Comparison of ENCODE assay signal across 8 mouse cellular contexts in genomic region chr19:5988815-5989452, GRCm38 (mm10). TPM values are rescaled to one million over a fixed set of nuclear protein-coding genes. Genes with fewer than 3 reads are reported as not detected.
A peak's percentile ranks its signal among the peaks of the same experiment; 100 is the strongest.
DNase-seq lines count a peak whose midpoint lies in the region; ATAC-seq and TF ChIP-seq lines count a peak whose summit lies in the region.

No protein-coding gene starts in this region.

- peak; percentile 16 for DNase-seq in cerebellum, adult 9-11 months
- no peak for DNase-seq in cerebellum, adult 11-12 months
- peak; percentile 84 for DNase-seq in embryo, embryonic 9.5 days (ENCODE audit: extremely low spot score)
- DNase-seq in kidney, postnatal 0 days (ENCODE audit: low spot score), result peak; percentile 77
- DNase-seq in monocyte, adult 2 months (ENCODE audit: low read depth in 1 of 2, low spot score in 2 of 2), result peak; percentile 52 to 66
- DNase-seq in spleen, postnatal 4 days (ENCODE audit: low spot score in 2 of 2), result peak; percentile 82 to 89

- H3K4me2 ChIP-seq in heart, embryonic 14.5 days (ENCODE audit: low read length), result peak overlapping the region; percentile 54
- 0 out of 2 replicates have a peak overlapping the region, but pooled peaks have one; percentile 15 for H3K4me2 ChIP-seq in kidney, postnatal 0 days (ENCODE audit: low read length)
- H3K4me2 ChIP-seq in liver, embryonic 12.5 days, result peak overlapping the region; percentile 46

- H3K9me3 ChIP-seq in heart, embryonic 14.5 days (ENCODE audit: control insufficient read depth, low read length), result no peaks in the 10 kb centered on the region
- no peaks in the 10 kb centered on the region for H3K9me3 ChIP-seq in kidney, postnatal 0 days (replicated peaks; ENCODE audit: low read length)
- no peaks in the 10 kb centered on the region for H3K9me3 ChIP-seq in liver, embryonic 12.5 days (replicated peaks)

- no peak for TF ChIP-seq CTCF in kidney, postnatal 0 days (IDR thresholded peaks at IDR 0.05; ENCODE audit: low read depth)

- WGBS in heart, embryonic 14.5 days, result 4% methylated on average over 8 of the region's 13 CpGs
- WGBS in kidney, postnatal 0 days, result 5% methylated on average over 13 of the region's 13 CpGs
- WGBS in liver, embryonic 12.5 days (ENCODE audit: insufficient replicate concordance), result 14% methylated on average over 13 of the region's 13 CpGs

- H3K9ac ChIP-seq in heart, embryonic 14.5 days (ENCODE audit: low read length), result peak overlapping the region; percentile 56
- 0 out of 2 replicates have a peak overlapping the region, but pooled peaks have one; percentile 8 for H3K9ac ChIP-seq in kidney, postnatal 0 days (ENCODE audit: low read depth, low read length)
- peak overlapping the region; percentile 35 for H3K9ac ChIP-seq in liver, embryonic 12.5 days

- no peak overlapping the region for H3K4me3 ChIP-seq in heart, embryonic 14.5 days (ENCODE audit: control insufficient read depth in 1 of 2, insufficient read depth in 1 of 2, low read depth in 1 of 2, low read length in 2 of 2)
- H3K4me3 ChIP-seq in kidney, postnatal 0 days (replicated peaks; ENCODE audit: low read depth, low read length), result no peak overlapping the region
- 0 out of 2 replicates have a peak overlapping the region, but pooled peaks have one; percentile 2 for H3K4me3 ChIP-seq in liver, embryonic 12.5 days

- peak overlapping the region; percentile 13 to 44; a peak in 1 of 4 replicates for H3K27ac ChIP-seq in heart, embryonic 14.5 days (replicated peaks in 1 of 2; ENCODE audit: control insufficient read depth in 1 of 2, insufficient read depth in 1 of 2, low read depth in 2 of 2, low read length in 2 of 2)
- peak overlapping the region; percentile 47 for H3K27ac ChIP-seq in kidney, postnatal 0 days
- H3K27ac ChIP-seq in liver, embryonic 12.5 days, result peak overlapping the region; percentile 76

- no peaks in the 10 kb centered on the region for H3K27me3 ChIP-seq in heart, embryonic 14.5 days (ENCODE audit: control insufficient read depth, insufficient read depth, low read length)
- no peaks in the 10 kb centered on the region for H3K27me3 ChIP-seq in kidney, postnatal 0 days (ENCODE audit: insufficient read depth, low read length)
- H3K27me3 ChIP-seq in liver, embryonic 12.5 days (replicated peaks), result no peaks in the 10 kb centered on the region

- H3K36me3 ChIP-seq in heart, embryonic 14.5 days (ENCODE audit: control insufficient read depth, insufficient read depth, low read length), result no peaks in the 10 kb centered on the region
- H3K36me3 ChIP-seq in kidney, postnatal 0 days (ENCODE audit: insufficient read depth, low read length), result no peaks in the 10 kb centered on the region
- H3K36me3 ChIP-seq in liver, embryonic 12.5 days, result peaks cover 57% of the 10 kb centered on the region

- peak; percentile 44 for ATAC-seq in heart, embryonic 14.5 days (ENCODE audit: insufficient number of reproducible peaks, insufficient read depth, low FRiP score, low read depth)
- ATAC-seq in kidney, postnatal 0 days (replicated peaks; ENCODE audit: low FRiP score, low read depth), result peak; percentile 75
- ATAC-seq in liver, embryonic 12.5 days, result peak; percentile 56

- peaks cover 10 to 14% of the 10 kb centered on the region in 2 experiments; a peak in 3 of 4 replicates for H3K4me1 ChIP-seq in heart, embryonic 14.5 days (ENCODE audit: control insufficient read depth in 2 of 2, insufficient read depth in 2 of 2, low read length in 2 of 2)
- H3K4me1 ChIP-seq in kidney, postnatal 0 days (replicated peaks; ENCODE audit: insufficient read depth, low read length), result peaks cover 12% of the 10 kb centered on the region; the same call in 1 of the 2 replicates
- H3K4me1 ChIP-seq in liver, embryonic 12.5 days, result peaks cover 25% of the 10 kb centered on the region

RNA-seq across cellular contexts. Expression of gene Slc22a20, which starts 3.0 kb away (rescaled TPM):
- not detected in 2 replicates for polyA plus RNA-seq in heart, embryonic 14.5 days (2014; fragmentation: Nextera tagmentation; extraction: Ambion mirVana)
- not detected in 2 replicates for polyA plus RNA-seq in kidney, postnatal 0 days (2015; fragmentation: Nextera tagmentation; extraction: Ambion mirVana)
- polyA plus RNA-seq in liver, embryonic 12.5 days (2016; fragmentation: Nextera tagmentation; extraction: Ambion mirVana), result not detected in 2 replicates

RNA-seq across cellular contexts. Expression of gene Pola2, which starts 24.9 kb away (rescaled TPM):
- polyA plus RNA-seq in heart, embryonic 14.5 days (2014; fragmentation: Nextera tagmentation; extraction: Ambion mirVana), result 42.7 and 45.1 TPM in 2 replicates
- 39.8 and 40.6 TPM in 2 replicates for polyA plus RNA-seq in kidney, postnatal 0 days (2015; fragmentation: Nextera tagmentation; extraction: Ambion mirVana)
- 79.7 and 83.2 TPM in 2 replicates for polyA plus RNA-seq in liver, embryonic 12.5 days (2016; fragmentation: Nextera tagmentation; extraction: Ambion mirVana)

RNA-seq across cellular contexts. Expression of gene Capn1, which starts 26.8 kb away (rescaled TPM):
- 6.5 and 7.3 TPM in 2 replicates for polyA plus RNA-seq in heart, embryonic 14.5 days (2014; fragmentation: Nextera tagmentation; extraction: Ambion mirVana)
- polyA plus RNA-seq in kidney, postnatal 0 days (2015; fragmentation: Nextera tagmentation; extraction: Ambion mirVana), result 12.9 and 13.5 TPM in 2 replicates
- polyA plus RNA-seq in liver, embryonic 12.5 days (2016; fragmentation: Nextera tagmentation; extraction: Ambion mirVana), result 37.7 and 38.5 TPM in 2 replicates

RNA-seq across cellular contexts. Expression of gene Syvn1, which starts 57.4 kb away (rescaled TPM):
- 14.8 and 16.0 TPM in 2 replicates for polyA plus RNA-seq in heart, embryonic 14.5 days (2014; fragmentation: Nextera tagmentation; extraction: Ambion mirVana)
- polyA plus RNA-seq in kidney, postnatal 0 days (2015; fragmentation: Nextera tagmentation; extraction: Ambion mirVana), result 25.0 and 26.8 TPM in 2 replicates
- 17.4 and 19.4 TPM in 2 replicates for polyA plus RNA-seq in liver, embryonic 12.5 days (2016; fragmentation: Nextera tagmentation; extraction: Ambion mirVana)
